Mouse (Mus musculus): ENCODE results near the gene Wdr31. TPM values are rescaled to one million over a fixed set of nuclear protein-coding genes. Genes with fewer than 3 reads are reported as not detected.

Gene Wdr31
- polyA plus RNA-seq (2012; rRNA removed) = 0.26 and 0.51 TPM in 2 replicates

- WGBS = 2% methylated on average over 30 of the region's 30 CpGs
- no peaks in the 10 kb centered on the region; the same call in 1 of the 2 replicates for H3K4me1 ChIP-seq (ENCODE audit: control insufficient read depth, insufficient read depth, insufficient read length)
- no peak for TF ChIP-seq CTCF (IDR thresholded peaks at IDR 0.05; ENCODE audit: extremely low read depth, insufficient read depth, insufficient read length, insufficient replicate concordance)
- no peak for TF ChIP-seq POLR2A (IDR thresholded peaks at IDR 0.05; ENCODE audit: low read depth, low read length)
- no peaks in the 10 kb centered on the region for H3K36me3 ChIP-seq (ENCODE audit: control insufficient read depth, insufficient read depth, low read length)
- H3K4me3 ChIP-seq (ENCODE audit: extremely low read depth, insufficient read depth, insufficient read length) = peak within 1 kb of the TSS; percentile 59
- no peaks in the 10 kb centered on the region for H3K27me3 ChIP-seq (ENCODE audit: control insufficient read depth, insufficient read depth, low read length)
- peak in 1 of 2 experiments; percentile 54 for DNase-seq (ENCODE audit: low read depth in 1 of 2, low spot score in 2 of 2)
- no peak within 1 kb of the TSS for H3K27ac ChIP-seq (ENCODE audit: insufficient read depth, low read length)
Observed at GRCm38 (mm10) chr4:62470598-62471051, at the start of gene Wdr31. TSS of gene Wdr31 (minus strand) at chr4:62470896.

GRCm38 (mm10) chr4:62519849-62520233, 49.1 kb upstream of the Wdr31 start, which contains the start of gene Alad:
TSS of gene Alad (minus strand) at chr4:62519918.
- DNase-seq (ENCODE audit: low read depth in 1 of 2, low spot score in 2 of 2) = peak in 1 of 2 experiments; percentile 71
- WGBS = under 1% methylated on average over 37 of the region's 37 CpGs
- Histone ChIP-seq H3K4me1 (ENCODE audit: control insufficient read depth, insufficient read depth, insufficient read length) (peaks cover 14% of the 10 kb centered on the region; the same call in 1 of the 2 replicates), H3K27me3 (ENCODE audit: control insufficient read depth, insufficient read depth, low read length) (no peaks in the 10 kb centered on the region), H3K4me3 (ENCODE audit: extremely low read depth, insufficient read depth, insufficient read length) (peak within 1 kb of the TSS; percentile 97), H3K36me3 (ENCODE audit: control insufficient read depth, insufficient read depth, low read length) (no peaks in the 10 kb centered on the region), H3K27ac (ENCODE audit: insufficient read depth, low read length) (peak within 1 kb of the TSS; percentile 60)
- no peak for TF ChIP-seq CTCF (IDR thresholded peaks at IDR 0.05; ENCODE audit: extremely low read depth, insufficient read depth, insufficient read length, insufficient replicate concordance)
- no peak for TF ChIP-seq POLR2A (IDR thresholded peaks at IDR 0.05; ENCODE audit: low read depth, low read length)

GRCm38 (mm10) chr4:62519122-62519848, 48.6 kb upstream of the Wdr31 start:
- 1% methylated on average over 26 of the region's 26 CpGs for WGBS
- Histone ChIP-seq H3K36me3 (ENCODE audit: control insufficient read depth, insufficient read depth, low read length) (no peaks in the 10 kb centered on the region), H3K27me3 (ENCODE audit: control insufficient read depth, insufficient read depth, low read length) (no peaks in the 10 kb centered on the region), H3K4me1 (ENCODE audit: control insufficient read depth, insufficient read depth, insufficient read length) (peaks cover 11% of the 10 kb centered on the region; the same call in 1 of the 2 replicates), H3K27ac (ENCODE audit: insufficient read depth, low read length) (peak overlapping the region; percentile 60; the same call in 1 of the 2 replicates), H3K4me3 (ENCODE audit: extremely low read depth, insufficient read depth, insufficient read length) (peak overlapping the region; percentile 97)
- no peak for DNase-seq (ENCODE audit: low read depth in 1 of 2, low spot score in 2 of 2)
- TF ChIP-seq POLR2A (IDR thresholded peaks at IDR 0.05; ENCODE audit: low read depth, low read length) (no peak), CTCF (IDR thresholded peaks at IDR 0.05; ENCODE audit: extremely low read depth, insufficient read depth, insufficient read length, insufficient replicate concordance) (no peak)

GRCm38 (mm10) chr4:62518416-62519121, 47.9 kb upstream of the Wdr31 start:
- 48% methylated on average over 13 of the region's 13 CpGs for WGBS
- Histone ChIP-seq H3K4me3 (ENCODE audit: extremely low read depth, insufficient read depth, insufficient read length) (peak overlapping the region; percentile 97), H3K27ac (ENCODE audit: insufficient read depth, low read length) (peak overlapping the region; percentile 59), H3K4me1 (ENCODE audit: control insufficient read depth, insufficient read depth, insufficient read length) (peaks cover 9% of the 10 kb centered on the region; the same call in 1 of the 2 replicates), H3K27me3 (ENCODE audit: control insufficient read depth, insufficient read depth, low read length) (no peaks in the 10 kb centered on the region), H3K36me3 (ENCODE audit: control insufficient read depth, insufficient read depth, low read length) (peaks cover 3% of the 10 kb centered on the region; the same call in 1 of the 2 replicates)
- TF ChIP-seq POLR2A (IDR thresholded peaks at IDR 0.05; ENCODE audit: low read depth, low read length) (no peak), CTCF (IDR thresholded peaks at IDR 0.05; ENCODE audit: extremely low read depth, insufficient read depth, insufficient read length, insufficient replicate concordance) (no peak)
- no peak for DNase-seq (ENCODE audit: low read depth in 1 of 2, low spot score in 2 of 2)

GRCm38 (mm10) chr4:62517538-62518415, 47.1 kb upstream of the Wdr31 start:
- Histone ChIP-seq H3K27me3 (ENCODE audit: control insufficient read depth, insufficient read depth, low read length) (no peaks in the 10 kb centered on the region), H3K27ac (ENCODE audit: insufficient read depth, low read length) (peak overlapping the region; percentile 67), H3K4me1 (ENCODE audit: control insufficient read depth, insufficient read depth, insufficient read length) (peaks cover 9% of the 10 kb centered on the region; the same call in 1 of the 2 replicates), H3K36me3 (ENCODE audit: control insufficient read depth, insufficient read depth, low read length) (peaks cover 8% of the 10 kb centered on the region), H3K4me3 (ENCODE audit: extremely low read depth, insufficient read depth, insufficient read length) (peak overlapping the region; percentile 15)
- 49% methylated on average over 10 of the region's 10 CpGs for WGBS
- no peak for TF ChIP-seq CTCF (IDR thresholded peaks at IDR 0.05; ENCODE audit: extremely low read depth, insufficient read depth, insufficient read length, insufficient replicate concordance)
- TF ChIP-seq POLR2A (IDR thresholded peaks at IDR 0.05; ENCODE audit: low read depth, low read length) = no peak
- no peak for DNase-seq (ENCODE audit: low read depth in 1 of 2, low spot score in 2 of 2)

GRCm38 (mm10) chr4:62517046-62517445, 46.4 kb upstream of the Wdr31 start:
- peaks cover 9% of the 10 kb centered on the region; the same call in 1 of the 2 replicates for H3K4me1 ChIP-seq (ENCODE audit: control insufficient read depth, insufficient read depth, insufficient read length)

More at GRCm38 (mm10) chr4:62517046-62517445, 46.4 kb upstream of the Wdr31 start:
- peak overlapping the region; percentile 67 for H3K27ac ChIP-seq (ENCODE audit: insufficient read depth, low read length)
- no peak for DNase-seq (ENCODE audit: low read depth in 1 of 2, low spot score in 2 of 2)
- H3K4me3 ChIP-seq (ENCODE audit: extremely low read depth, insufficient read depth, insufficient read length) = no peak overlapping the region
- 64% methylated on average over 8 of the region's 8 CpGs for WGBS
- peaks cover 15% of the 10 kb centered on the region for H3K36me3 ChIP-seq (ENCODE audit: control insufficient read depth, insufficient read depth, low read length)
- TF ChIP-seq CTCF (IDR thresholded peaks at IDR 0.05; ENCODE audit: extremely low read depth, insufficient read depth, insufficient read length, insufficient replicate concordance) (no peak), POLR2A (IDR thresholded peaks at IDR 0.05; ENCODE audit: low read depth, low read length) (no peak)
- no peaks in the 10 kb centered on the region for H3K27me3 ChIP-seq (ENCODE audit: control insufficient read depth, insufficient read depth, low read length)

All from spleen, adult 2 months (tissue).